Mouse (Mus musculus) hematopoietic stem cell, adult 5-6 weeks (primary cell): ENCODE results near the gene Il25. TPM values are rescaled to one million over a fixed set of nuclear protein-coding genes. Genes with fewer than 3 reads are reported as not detected.
"Not testable (repeated sequence)": the region's sequence is repeated elsewhere in the genome, so short reads cannot be mapped to it uniquely, and the experiment has no call there.

Source experiments
- ATAC-seq, 2 experiments: fragments of 125-278 bp in 1 of 2; replicated peaks in 1 of 2; 2 replicates each; pipeline ENCODE4 v1.8.0; 2016 to 2017; ENCODE audit warnings: inconsistent platforms in 2 of 2, mild to moderate bottlenecking in 2 of 2, moderate number of reproducible peaks in 2 of 2, low read depth in 1 of 2, moderate TSS enrichment in 1 of 2; ENCODE audit not compliant: low FRiP score in 2 of 2, poor library complexity in 2 of 2, severe bottlenecking in 2 of 2, insufficient read depth in 1 of 2, low TSS enrichment in 1 of 2
- total RNA-seq: library from RNA; stranded (forward); fragments of 172-1452, 232-1000 nt; gene quantifications from 2 replicates; pipeline ENCODE4 v1.2.3, GENCODE M21; 2017

Il25 gene
- total RNA-seq, 1 experiment from 2014 or later: not detected

DNA sequence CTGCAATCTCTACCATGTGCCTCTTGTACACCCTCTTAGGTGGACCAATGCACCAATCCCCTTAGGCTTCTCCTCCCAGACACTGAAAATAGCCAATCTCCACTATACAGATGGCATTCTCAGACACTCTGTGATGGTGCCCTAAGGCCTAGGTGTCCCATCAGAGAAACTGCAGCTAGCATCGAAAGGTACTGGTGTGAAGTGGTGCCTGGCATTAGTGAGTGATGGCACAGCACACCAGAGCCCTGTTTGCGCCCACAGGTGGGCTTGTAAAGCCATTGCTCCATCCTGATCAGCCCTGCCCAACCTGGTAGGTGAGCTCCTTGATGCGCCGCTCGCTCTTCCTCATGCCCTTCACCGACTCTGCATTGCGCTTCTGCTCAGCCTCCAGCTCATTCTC lies 11.5 kb downstream of the Il25 start:
- ATAC-seq: no peak

GRCm38 (mm10) chr14:54944939-54945338 lies 12.4 kb downstream of the Il25 start:
- no peak for ATAC-seq

- no peak for ATAC-seq
These were observed 13.6 kb downstream of the Il25 start for GRCm38 (mm10) chr14:54945975-54946704.

GRCm38 (mm10) chr14:54947008-54947407 lies 14.5 kb downstream of the Il25 start:
- ATAC-seq: not testable (repeated sequence)

DNA sequence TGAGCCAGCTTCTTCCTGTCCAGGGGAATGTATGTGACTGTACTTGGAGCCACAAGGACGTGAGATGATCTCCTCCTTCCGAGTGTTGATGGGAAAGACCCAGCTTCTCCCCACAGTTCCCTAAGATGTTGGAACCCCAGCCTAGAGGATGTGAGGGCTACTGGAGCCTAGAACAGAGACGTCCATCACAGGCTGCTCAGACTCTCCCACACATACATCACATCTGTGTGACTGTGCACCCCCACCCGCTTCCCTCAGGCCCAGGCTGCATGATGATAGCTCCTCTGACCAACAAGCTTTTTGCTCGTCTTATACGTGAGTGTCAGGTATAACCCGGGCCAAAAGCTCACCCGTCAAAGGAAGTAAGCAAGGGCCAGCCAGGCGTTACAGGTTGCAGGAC lies 16.3 kb downstream of the Il25 start:
- ATAC-seq: no peak

GRCm38 (mm10) chr14:54950493-54950892 lies 18.0 kb downstream of the Il25 start:
- ATAC-seq: no peak

GRCm38 (mm10) chr14:54951587-54951986 lies 19.1 kb downstream of the Il25 start:
- no peak for ATAC-seq

GRCm38 (mm10) chr14:54953664-54954206 lies 21.2 kb downstream of the Il25 start:
- no peak for ATAC-seq

- ATAC-seq: no peak
These were observed 22.0 kb downstream of the Il25 start for GRCm38 (mm10) chr14:54954474-54954873.

DNA sequence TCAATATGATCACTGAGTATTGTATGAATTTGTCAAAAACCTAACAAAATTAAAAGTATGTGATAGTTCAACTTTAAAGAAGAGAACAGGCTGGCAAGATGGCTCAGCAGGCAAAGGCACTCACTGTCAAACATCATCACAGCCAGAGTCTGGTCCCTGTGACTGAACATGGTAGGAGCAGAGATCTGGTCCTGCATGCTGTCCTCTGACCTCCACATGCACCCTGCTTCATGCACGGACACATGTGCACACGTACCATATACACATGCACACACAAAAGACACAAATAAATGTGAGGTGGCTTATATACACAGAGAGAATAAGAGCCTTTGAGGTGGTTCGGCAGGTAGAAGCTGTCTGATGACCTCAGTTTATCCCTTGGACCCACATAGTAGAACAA lies 23.0 kb downstream of the Il25 start:
- no peak for ATAC-seq

DNA sequence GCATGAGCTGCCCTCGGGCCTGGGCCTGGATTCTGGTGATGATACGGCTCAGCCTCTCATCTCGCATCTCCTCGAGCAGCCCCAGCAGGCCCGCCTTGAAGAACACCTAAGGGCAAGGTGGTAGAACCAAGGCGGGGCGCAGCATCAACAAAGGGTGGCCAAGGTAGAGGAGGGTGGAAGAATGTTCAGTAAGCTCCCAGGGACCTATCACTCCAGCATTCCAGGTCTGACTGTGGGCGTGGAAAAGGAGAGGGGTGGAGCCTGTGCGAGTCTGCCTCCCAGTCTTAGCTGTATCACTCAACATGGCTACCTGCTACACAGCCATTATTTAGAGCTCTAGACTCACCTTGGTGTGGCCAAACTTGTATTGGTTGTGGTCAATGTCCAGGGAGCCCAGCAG lies 24.0 kb downstream of the Il25 start:
- ATAC-seq: no peak

- no peak for ATAC-seq
These were observed 26.0 kb downstream of the Il25 start for GRCm38 (mm10) chr14:54958503-54958902.

- ATAC-seq: no peak
These were observed 26.7 kb downstream of the Il25 start for GRCm38 (mm10) chr14:54959197-54959596.

GRCm38 (mm10) chr14:54959853-54960613 lies 27.5 kb downstream of the Il25 start:
- ATAC-seq: not testable (repeated sequence)

- ATAC-seq: 0 out of 4 replicates have a peak, but pooled peaks of 1 of the 2 experiments have one; percentile 37
These were observed 28.3 kb downstream of the Il25 start for GRCm38 (mm10) chr14:54960769-54961168.

DNA sequence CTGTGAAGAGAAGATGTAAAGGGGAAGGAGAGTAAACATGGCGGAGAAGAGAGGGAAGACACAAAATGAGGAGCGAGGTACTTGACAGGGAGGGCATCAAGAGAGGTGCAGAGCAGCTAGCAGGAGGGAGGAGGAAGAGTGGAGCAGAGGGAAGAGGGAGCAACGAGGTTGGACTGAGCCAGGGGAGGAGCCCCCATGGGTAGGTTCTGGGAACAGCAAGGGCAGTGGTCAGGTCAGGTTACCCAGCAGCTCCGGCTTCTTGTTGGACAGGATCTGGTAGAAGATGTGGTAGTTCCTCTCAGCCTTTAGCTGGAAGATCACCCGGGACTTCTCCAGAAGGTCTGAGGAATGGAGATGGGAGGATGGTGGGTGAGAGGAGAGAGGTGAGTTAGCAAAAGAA lies 29.0 kb downstream of the Il25 start:
- no peak for ATAC-seq

GRCm38 (mm10) chr14:54962714-54963113 lies 30.2 kb downstream of the Il25 start:
- no peak for ATAC-seq

DNA sequence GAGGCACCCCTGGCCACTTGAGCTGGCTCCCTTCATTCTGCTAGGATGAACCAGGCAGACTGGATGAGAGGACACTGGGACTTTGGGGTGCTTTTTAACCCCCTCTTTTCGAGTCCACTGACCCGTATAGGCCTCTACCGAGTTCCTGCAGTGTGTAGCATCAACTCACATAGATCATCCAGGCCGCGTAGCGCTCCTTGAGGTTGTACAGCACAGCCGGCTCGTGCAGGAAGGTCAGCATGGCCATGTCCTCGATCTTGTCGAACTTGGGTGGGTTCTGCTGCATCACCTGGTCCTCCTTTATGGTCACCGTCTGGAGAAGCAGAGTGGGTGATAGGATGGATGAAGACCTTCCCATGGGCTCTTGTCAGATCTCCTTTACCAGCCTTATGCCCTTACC lies 31.2 kb downstream of the Il25 start:
- ATAC-seq: no peak
